Mouse (Mus musculus): Measurements from ENCODE around the gene Olfr945. TPM values are rescaled to one million over a fixed set of nuclear protein-coding genes. Genes with fewer than 3 reads are reported as not detected.

Olfr945 gene
- polyA plus RNA-seq (2014; fragmentation: Nextera tagmentation; extraction: Ambion mirVana) = not detected in 2 replicates

DNA sequence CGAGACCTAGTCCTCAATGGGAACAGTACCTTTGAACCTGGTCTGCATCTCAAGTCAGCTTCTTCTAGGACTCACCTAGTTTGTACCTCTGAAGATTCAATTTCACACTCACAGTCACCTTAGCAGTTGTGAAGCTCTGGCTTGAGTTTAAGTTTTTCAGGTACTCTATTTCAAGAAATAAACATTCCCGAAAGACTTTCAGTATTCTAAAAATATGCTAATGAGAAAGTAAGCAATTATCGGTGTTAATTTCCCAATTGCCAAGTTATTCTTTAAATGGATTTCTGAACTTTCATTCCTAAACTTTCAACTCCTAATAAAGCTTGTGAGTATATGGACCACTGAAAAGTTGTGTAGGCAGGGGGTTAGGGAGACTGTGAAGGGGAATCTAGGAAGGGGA is at the start of gene Olfr945:
TSS of gene Olfr945 (minus strand) at position 101 of the 400 bp plus-strand sequence.
- Histone ChIP-seq H3K27ac (ENCODE audit: low read depth, low read length) (no peak within 1 kb of the TSS), H3K9me3 (ENCODE audit: control insufficient read depth, low read length) (no peaks in the 10 kb centered on the region), H3K4me1 (ENCODE audit: control insufficient read depth, insufficient read depth, low read length) (no peaks in the 10 kb centered on the region), H3K4me2 (replicated peaks; ENCODE audit: low read depth, low read length) (no peak within 1 kb of the TSS), H3K27me3 (ENCODE audit: control insufficient read depth, insufficient read depth, low read length) (no peaks in the 10 kb centered on the region), H3K9ac (ENCODE audit: low read depth, low read length) (no peak within 1 kb of the TSS), H3K36me3 (ENCODE audit: control insufficient read depth, insufficient read depth, low read length) (no peaks in the 10 kb centered on the region), H3K4me3 (ENCODE audit: low read length) (no peak within 1 kb of the TSS)
- ATAC-seq (ENCODE audit: low FRiP score, low TSS enrichment) = no peak
- 88% methylated on average over 3 of the region's 3 CpGs for WGBS

DNA sequence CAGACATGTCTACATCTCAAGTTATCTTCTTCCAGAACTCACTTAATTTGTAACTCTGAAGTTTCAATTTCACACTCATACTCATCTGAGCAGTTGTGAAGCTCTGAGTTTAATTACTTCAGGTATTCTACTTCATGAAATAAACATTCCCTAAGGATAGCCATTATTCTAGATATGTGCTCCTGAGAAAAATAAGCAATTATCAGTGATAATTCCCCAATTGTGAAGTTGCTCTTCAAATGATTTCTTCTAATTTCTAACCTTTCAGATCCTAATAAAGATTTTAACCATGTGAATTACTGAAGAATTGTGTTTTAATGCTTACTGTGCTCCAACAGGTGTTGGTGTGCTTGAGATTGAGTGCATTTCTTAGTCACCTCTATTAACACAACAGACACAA is 49.3 kb upstream of the Olfr945 start, which contains the start of gene Olfr948:
TSS of gene Olfr948 (minus strand) at position 101 of the 400 bp plus-strand sequence.
- Histone ChIP-seq H3K36me3 (ENCODE audit: control insufficient read depth, insufficient read depth, low read length) (no peaks in the 10 kb centered on the region), H3K9me3 (ENCODE audit: control insufficient read depth, low read length) (no peaks in the 10 kb centered on the region; the same call in 1 of the 2 replicates), H3K27me3 (ENCODE audit: control insufficient read depth, insufficient read depth, low read length) (no peaks in the 10 kb centered on the region), H3K4me1 (ENCODE audit: control insufficient read depth, insufficient read depth, low read length) (no peaks in the 10 kb centered on the region), H3K9ac (ENCODE audit: low read depth, low read length) (no peak within 1 kb of the TSS), H3K4me2 (replicated peaks; ENCODE audit: low read depth, low read length) (no peak within 1 kb of the TSS), H3K27ac (ENCODE audit: low read depth, low read length) (no peak within 1 kb of the TSS), H3K4me3 (ENCODE audit: low read length) (no peak within 1 kb of the TSS)
- no peak for ATAC-seq (ENCODE audit: low FRiP score, low TSS enrichment)

DNA sequence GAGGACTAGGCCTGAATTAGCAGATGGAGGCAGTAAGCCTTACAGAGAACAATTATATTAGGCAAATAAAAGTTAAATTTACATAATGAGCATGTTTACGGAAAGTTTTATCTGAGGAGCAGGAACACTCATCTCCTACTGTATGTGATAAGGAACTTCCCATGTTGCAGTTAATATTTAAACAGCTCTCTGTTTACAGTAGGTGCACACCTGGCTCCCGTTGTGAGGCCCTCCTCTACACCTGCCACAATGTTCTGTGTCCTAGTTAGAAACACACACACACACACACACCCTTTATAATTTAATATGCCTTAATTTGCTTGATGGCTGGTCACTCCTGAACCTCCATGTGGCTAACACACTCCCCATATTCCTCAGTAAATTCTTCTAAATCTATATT is 10.5 kb upstream of the Olfr945 start:
- H3K4me1 ChIP-seq (ENCODE audit: control insufficient read depth, insufficient read depth, low read length) = no peaks in the 10 kb centered on the region
- H3K27me3 ChIP-seq (ENCODE audit: control insufficient read depth, insufficient read depth, low read length) = no peaks in the 10 kb centered on the region
- H3K36me3 ChIP-seq (ENCODE audit: control insufficient read depth, insufficient read depth, low read length) = no peaks in the 10 kb centered on the region
- no peak for ATAC-seq (ENCODE audit: low FRiP score, low TSS enrichment)
- no peaks in the 10 kb centered on the region for H3K9me3 ChIP-seq (ENCODE audit: control insufficient read depth, low read length)
- no peak overlapping the region for H3K27ac ChIP-seq (ENCODE audit: low read depth, low read length)
- no peak overlapping the region for H3K4me3 ChIP-seq (ENCODE audit: low read length)
- H3K9ac ChIP-seq (ENCODE audit: low read depth, low read length) = no peak overlapping the region
- H3K4me2 ChIP-seq (replicated peaks; ENCODE audit: low read depth, low read length) = no peak overlapping the region
- 74% methylated on average over 2 of the region's 2 CpGs for WGBS

DNA sequence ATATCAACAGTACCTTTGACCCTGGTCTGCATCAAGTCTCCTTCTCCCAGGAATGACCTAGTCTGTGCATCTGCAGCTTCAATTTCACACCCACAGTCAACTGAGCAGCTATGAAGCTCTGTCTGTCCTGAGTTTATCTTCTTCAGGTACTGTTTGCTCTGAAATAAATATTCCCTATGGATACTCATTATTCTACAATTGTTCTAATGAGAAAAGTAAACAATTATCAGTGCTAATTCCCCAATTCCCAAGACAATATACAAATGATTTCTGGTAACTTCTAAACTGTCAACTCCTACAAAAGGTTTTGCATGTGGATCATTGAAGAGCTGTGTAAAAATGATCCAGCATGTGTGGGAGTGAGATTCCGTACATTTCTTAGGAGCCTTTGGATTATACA is 26.7 kb downstream of the Olfr945 start, which contains the start of gene Olfr1537:
TSS of gene Olfr1537 (minus strand) at position 101 of the 400 bp plus-strand sequence.
- Histone ChIP-seq H3K36me3 (ENCODE audit: control insufficient read depth, insufficient read depth, low read length) (no peaks in the 10 kb centered on the region), H3K4me3 (ENCODE audit: low read length) (no peak within 1 kb of the TSS), H3K4me1 (ENCODE audit: control insufficient read depth, insufficient read depth, low read length) (no peaks in the 10 kb centered on the region), H3K9ac (ENCODE audit: low read depth, low read length) (no peak within 1 kb of the TSS), H3K9me3 (ENCODE audit: control insufficient read depth, low read length) (no peaks in the 10 kb centered on the region), H3K27ac (ENCODE audit: low read depth, low read length) (no peak within 1 kb of the TSS), H3K4me2 (replicated peaks; ENCODE audit: low read depth, low read length) (no peak within 1 kb of the TSS), H3K27me3 (ENCODE audit: control insufficient read depth, insufficient read depth, low read length) (no peaks in the 10 kb centered on the region)
- WGBS = 70% methylated on average over 1 of the region's 1 CpGs
- ATAC-seq (ENCODE audit: low FRiP score, low TSS enrichment) = no peak

Other genes starting within 250 kb of the Olfr945 start
- gene Olfr937, start 211.9 kb downstream of the Olfr945 start, polyA plus RNA-seq (2014; fragmentation: Nextera tagmentation; extraction: Ambion mirVana) = not detected in 2 replicates
- gene Olfr938, start 197.9 kb downstream of the Olfr945 start, polyA plus RNA-seq (2014; fragmentation: Nextera tagmentation; extraction: Ambion mirVana) = not detected in 2 replicates
- gene Olfr27, start 148.7 kb downstream of the Olfr945 start, polyA plus RNA-seq (2014; fragmentation: Nextera tagmentation; extraction: Ambion mirVana) = not detected in 2 replicates
- not detected in 2 replicates for gene Olfr943, start 110.5 kb downstream of the Olfr945 start, polyA plus RNA-seq (2014; fragmentation: Nextera tagmentation; extraction: Ambion mirVana)
- gene Olfr944, start 74.9 kb downstream of the Olfr945 start, polyA plus RNA-seq (2014; fragmentation: Nextera tagmentation; extraction: Ambion mirVana) = not detected in 2 replicates
- not detected in 2 replicates for gene Olfr1537, start 26.8 kb downstream of the Olfr945 start, polyA plus RNA-seq (2014; fragmentation: Nextera tagmentation; extraction: Ambion mirVana)
- gene Olfr948, start 49.2 kb upstream of the Olfr945 start, polyA plus RNA-seq (2014; fragmentation: Nextera tagmentation; extraction: Ambion mirVana) = not detected in 2 replicates
- gene Olfr951, start 110.6 kb upstream of the Olfr945 start, polyA plus RNA-seq (2014; fragmentation: Nextera tagmentation; extraction: Ambion mirVana) = not detected in 2 replicates
- gene Olfr952, start 150.3 kb upstream of the Olfr945 start, polyA plus RNA-seq (2014; fragmentation: Nextera tagmentation; extraction: Ambion mirVana) = not detected in 2 replicates
- not detected in 2 replicates for gene Olfr954, start 179.9 kb upstream of the Olfr945 start, polyA plus RNA-seq (2014; fragmentation: Nextera tagmentation; extraction: Ambion mirVana)
- not detected in 2 replicates for gene Olfr955, start 195.1 kb upstream of the Olfr945 start, polyA plus RNA-seq (2014; fragmentation: Nextera tagmentation; extraction: Ambion mirVana)
- gene Olfr44, start 217.2 kb upstream of the Olfr945 start, polyA plus RNA-seq (2014; fragmentation: Nextera tagmentation; extraction: Ambion mirVana) = not detected in 2 replicates
- gene Olfr957, start 239.0 kb upstream of the Olfr945 start, polyA plus RNA-seq (2014; fragmentation: Nextera tagmentation; extraction: Ambion mirVana) = not detected in 2 replicates